Mouse (Mus musculus) B cell, adult 67 days (primary cell): Measurements from ENCODE around the gene Olfr1279. TPM values are rescaled to one million over a fixed set of nuclear protein-coding genes. Genes with fewer than 3 reads are reported as not detected.

Experiments used
- total RNA-seq, 2 experiments: library from RNA; stranded (reverse); gene quantifications; 4 replicates each; pipeline ENCODE4 v1.2.4; 2023

Gene Olfr1279
- total RNA-seq: not detected

DNA sequence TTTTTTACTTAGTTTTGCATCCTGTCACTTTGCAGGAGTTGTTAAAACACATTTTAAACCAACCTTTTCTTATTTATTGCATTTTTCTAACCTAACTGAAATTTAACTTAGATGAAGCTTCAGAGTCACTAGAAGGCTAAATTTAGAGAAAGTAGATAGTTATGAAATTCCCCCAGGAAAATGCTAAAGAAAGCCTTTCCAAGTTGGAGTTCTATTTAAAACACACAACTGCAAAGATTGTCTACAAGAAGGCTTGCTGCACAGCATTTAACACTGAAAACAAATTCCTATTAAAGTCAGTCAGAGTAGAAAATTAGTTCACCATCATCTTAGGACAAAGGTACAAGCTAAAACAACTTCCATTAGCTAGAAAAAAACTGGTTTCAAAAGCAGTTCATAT lies at the start of gene Olfr1279:
Olfr1279 (plus strand) TSS at position 262 of the 400 bp plus-strand sequence.

GRCm38 (mm10) chr2:111254216-111254615 lies 46.2 kb upstream of the Olfr1279 start, which contains the start of gene Olfr1276:
Gene Olfr1276 (plus strand): TSS chr2:111254516.

DNA sequence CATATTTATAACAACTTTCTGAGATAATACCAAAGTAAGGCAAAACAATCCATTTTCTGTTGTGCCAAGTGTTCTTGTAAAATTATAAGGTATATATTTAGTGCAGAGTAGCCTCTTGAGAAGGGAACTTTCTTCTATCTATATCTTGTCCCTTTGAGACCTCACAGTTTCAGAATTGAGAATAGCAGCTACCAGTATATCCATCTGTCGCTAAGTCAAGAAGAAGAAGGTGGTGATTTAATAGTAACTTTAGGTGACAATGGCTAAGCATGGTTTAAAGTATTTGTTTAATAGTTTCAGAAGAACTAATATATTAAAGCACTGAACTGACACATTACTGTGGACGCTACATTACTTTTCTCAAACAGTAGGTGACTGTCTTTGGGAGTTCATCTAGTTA lies 26.4 kb upstream of the Olfr1279 start, which contains the start of gene Olfr1277:
Olfr1277 (minus strand) TSS at position 101 of the 400 bp plus-strand sequence.

GRCm38 (mm10) chr2:111289836-111290235 lies 10.6 kb upstream of the Olfr1279 start, which contains the start of gene Olfr1278:
Gene Olfr1278 (plus strand): TSS chr2:111290136.

DNA sequence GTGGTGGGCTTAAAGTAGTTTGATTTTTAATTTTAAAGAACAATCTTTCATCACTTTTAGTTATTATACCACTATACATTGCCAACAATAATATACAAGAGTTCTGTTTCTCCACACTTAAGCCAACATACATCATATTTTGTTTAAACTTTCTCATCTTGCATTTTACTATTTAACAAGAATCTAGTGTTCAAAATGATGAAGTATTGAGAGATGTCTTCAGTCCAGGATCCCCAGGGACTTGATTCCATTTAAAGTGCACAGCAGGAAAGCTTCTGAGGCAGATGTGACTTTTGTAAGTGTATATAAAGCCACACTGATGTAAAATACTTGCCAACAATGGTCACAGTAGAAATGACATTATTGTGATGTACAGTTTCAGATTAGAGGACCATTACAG lies 13.3 kb downstream of the Olfr1279 start, which contains the start of gene Olfr1280:
Olfr1280 (plus strand) TSS at position 301 of the 400 bp plus-strand sequence.

GRCm38 (mm10) chr2:111326220-111326619 lies 25.8 kb downstream of the Olfr1279 start, which contains the start of gene Olfr1281:
Gene Olfr1281 (plus strand): TSS chr2:111326520.

DNA sequence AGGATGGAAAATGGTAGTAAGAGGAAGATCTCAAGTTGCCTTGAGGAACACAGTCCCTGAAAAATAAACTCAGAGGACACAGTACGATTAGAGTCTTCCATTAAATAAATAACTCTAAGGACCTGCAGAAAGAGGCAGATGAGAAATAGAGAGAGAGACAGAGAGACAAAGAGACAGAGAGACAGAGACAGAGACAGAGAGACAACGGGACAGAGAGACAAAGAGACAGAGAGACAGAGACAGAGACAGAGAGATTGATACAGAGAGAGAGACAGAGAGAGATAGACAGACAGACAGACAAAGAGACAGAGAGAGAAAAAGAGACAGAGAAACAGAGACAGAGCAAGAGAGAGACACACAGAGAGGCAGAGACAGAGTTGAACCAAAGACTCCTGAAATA lies 35.5 kb downstream of the Olfr1279 start, which contains the start of gene Olfr1282:
Olfr1282 (minus strand) TSS at position 101 of the 400 bp plus-strand sequence.

Other genes with a start within 250 kb of the Olfr1279 start
- gene Gm13941, start 194.7 kb upstream of the Olfr1279 start, total RNA-seq: not detected
- gene Gm15130, start 147.7 kb upstream of the Olfr1279 start, total RNA-seq: not detected
- not detected for gene 4930430A15Rik, start 71.0 kb upstream of the Olfr1279 start, total RNA-seq
- gene Olfr1275, start 65.3 kb upstream of the Olfr1279 start, total RNA-seq: not detected
- gene Olfr1276, start 46.1 kb upstream of the Olfr1279 start, total RNA-seq: not detected
- gene Olfr1277, start 26.5 kb upstream of the Olfr1279 start, total RNA-seq: not detected
- gene Olfr1278, start 10.5 kb upstream of the Olfr1279 start, total RNA-seq: not detected
- not detected for gene Olfr1280, start 13.4 kb downstream of the Olfr1279 start, total RNA-seq
- not detected for gene Olfr1281, start 25.9 kb downstream of the Olfr1279 start, total RNA-seq
- gene Olfr1282, start 35.4 kb downstream of the Olfr1279 start, total RNA-seq: not detected
- not detected for gene Olfr1283, start 66.2 kb downstream of the Olfr1279 start, total RNA-seq
- not detected for gene Olfr1284, start 74.9 kb downstream of the Olfr1279 start, total RNA-seq
- gene Olfr1286, start 122.5 kb downstream of the Olfr1279 start, total RNA-seq: not detected
- gene Olfr1287, start 148.5 kb downstream of the Olfr1279 start, total RNA-seq: not detected
- not detected for gene Olfr1288, start 173.5 kb downstream of the Olfr1279 start, total RNA-seq
- gene Olfr1289, start 180.2 kb downstream of the Olfr1279 start, total RNA-seq: not detected
- gene Olfr1290, start 193.2 kb downstream of the Olfr1279 start, total RNA-seq: not detected
- not detected for gene Olfr1291-ps1, start 196.5 kb downstream of the Olfr1279 start, total RNA-seq
- not detected for gene Olfr1293-ps, start 224.6 kb downstream of the Olfr1279 start, total RNA-seq
- gene Olfr1294, start 239.7 kb downstream of the Olfr1279 start, total RNA-seq: not detected